Mouse (Mus musculus): ENCODE data around the gene Scfd2. TPM values are rescaled to one million over a fixed set of nuclear protein-coding genes. Genes with fewer than 3 reads are reported as not detected.

Scfd2 gene
- polyA plus RNA-seq, 1 experiment from 2014 or later = 14.6 TPM

GRCm38 (mm10) chr5:74277216-74277615 is 254.3 kb downstream of the Scfd2 start:
- Histone ChIP-seq H3K4me1 (peaks cover 7% of the 10 kb centered on the region; the same call in 1 of the 2 replicates), H3K9me3 (replicated peaks) (no peaks in the 10 kb centered on the region), H3K36me3 (no peaks in the 10 kb centered on the region), H3K27me3 (ENCODE audit: low read depth, poor library complexity, severe bottlenecking) (no peaks in the 10 kb centered on the region), H3K27ac (replicated peaks) (no peak overlapping the region), H3K4me3 (no peak overlapping the region)
- 89% methylated on average over 5 of the region's 5 CpGs for WGBS
- no peak for DNase-seq (ENCODE audit: low spot score)

- no peaks in the 10 kb centered on the region for H3K36me3 ChIP-seq
- no peaks in the 10 kb centered on the region for H3K27me3 ChIP-seq (ENCODE audit: low read depth, poor library complexity, severe bottlenecking)
- no peaks in the 10 kb centered on the region for H3K9me3 ChIP-seq (replicated peaks)
- 81% methylated on average over 3 of the region's 3 CpGs for WGBS
- DNase-seq (ENCODE audit: low spot score) = no peak
- H3K4me3 ChIP-seq = no peak overlapping the region
- peaks cover 7% of the 10 kb centered on the region; the same call in 1 of the 2 replicates for H3K4me1 ChIP-seq
- H3K27ac ChIP-seq (replicated peaks) = no peak overlapping the region
These were observed 258.2 kb downstream of the Scfd2 start for GRCm38 (mm10) chr5:74273313-74273712.

- Histone ChIP-seq H3K27me3 (ENCODE audit: low read depth, poor library complexity, severe bottlenecking) (no peaks in the 10 kb centered on the region), H3K4me3 (no peak overlapping the region), H3K4me1 (peaks cover 25% of the 10 kb centered on the region), H3K36me3 (no peaks in the 10 kb centered on the region), H3K27ac (replicated peaks) (no peak overlapping the region), H3K9me3 (replicated peaks) (no peaks in the 10 kb centered on the region)
- 71% methylated on average over 5 of the region's 5 CpGs for WGBS
- DNase-seq (ENCODE audit: low spot score) = no peak
These were observed 263.7 kb downstream of the Scfd2 start for GRCm38 (mm10) chr5:74267736-74268369.

- Histone ChIP-seq H3K9me3 (replicated peaks) (no peaks in the 10 kb centered on the region), H3K4me3 (no peak overlapping the region), H3K4me1 (peaks cover 25% of the 10 kb centered on the region), H3K27me3 (ENCODE audit: low read depth, poor library complexity, severe bottlenecking) (no peaks in the 10 kb centered on the region), H3K36me3 (no peaks in the 10 kb centered on the region), H3K27ac (replicated peaks) (no peak overlapping the region)
- DNase-seq (ENCODE audit: low spot score) = no peak
- 90% methylated on average over 1 of the region's 1 CpGs for WGBS
These were observed 264.4 kb downstream of the Scfd2 start for GRCm38 (mm10) chr5:74267196-74267595.

GRCm38 (mm10) chr5:74266476-74266819 is 265.1 kb downstream of the Scfd2 start:
- 80% methylated on average over 5 of the region's 5 CpGs for WGBS
- no peaks in the 10 kb centered on the region for H3K27me3 ChIP-seq (ENCODE audit: low read depth, poor library complexity, severe bottlenecking)
- no peak for DNase-seq (ENCODE audit: low spot score)

GRCm38 (mm10) chr5:74265601-74266475 is 265.7 kb downstream of the Scfd2 start:
- 61% methylated on average over 13 of the region's 13 CpGs for WGBS
- no peaks in the 10 kb centered on the region for H3K27me3 ChIP-seq (ENCODE audit: low read depth, poor library complexity, severe bottlenecking)
- no peak overlapping the region for H3K4me3 ChIP-seq
- peaks cover 30% of the 10 kb centered on the region for H3K4me1 ChIP-seq
- peak overlapping the region; percentile 69 for H3K27ac ChIP-seq (replicated peaks)
- no peaks in the 10 kb centered on the region for H3K9me3 ChIP-seq (replicated peaks)
- H3K36me3 ChIP-seq = no peaks in the 10 kb centered on the region
- no peak for DNase-seq (ENCODE audit: low spot score)

More at GRCm38 (mm10) chr5:74266476-74266819, 265.1 kb downstream of the Scfd2 start:
- H3K9me3 ChIP-seq (replicated peaks) = no peaks in the 10 kb centered on the region
- peak overlapping the region; percentile 69; the same call in 1 of the 2 replicates for H3K27ac ChIP-seq (replicated peaks)
- H3K4me3 ChIP-seq = no peak overlapping the region
- peaks cover 25% of the 10 kb centered on the region for H3K4me1 ChIP-seq
- no peaks in the 10 kb centered on the region for H3K36me3 ChIP-seq

GRCm38 (mm10) chr5:74265151-74265550 is 266.4 kb downstream of the Scfd2 start:
- no peaks in the 10 kb centered on the region for H3K27me3 ChIP-seq (ENCODE audit: low read depth, poor library complexity, severe bottlenecking)
- peaks cover 37% of the 10 kb centered on the region for H3K4me1 ChIP-seq
- no peak for DNase-seq (ENCODE audit: low spot score)
- WGBS = 70% methylated on average over 6 of the region's 6 CpGs
- peak overlapping the region; percentile 69 for H3K27ac ChIP-seq (replicated peaks)
- H3K9me3 ChIP-seq (replicated peaks) = no peaks in the 10 kb centered on the region
- no peaks in the 10 kb centered on the region for H3K36me3 ChIP-seq
- no peak overlapping the region for H3K4me3 ChIP-seq

GRCm38 (mm10) chr5:74264541-74264940 is 267.0 kb downstream of the Scfd2 start:
- no peak overlapping the region for H3K4me3 ChIP-seq
- H3K36me3 ChIP-seq = no peaks in the 10 kb centered on the region
- no peaks in the 10 kb centered on the region for H3K9me3 ChIP-seq (replicated peaks)
- peaks cover 40% of the 10 kb centered on the region for H3K4me1 ChIP-seq
- DNase-seq (ENCODE audit: low spot score) = no peak
- H3K27me3 ChIP-seq (ENCODE audit: low read depth, poor library complexity, severe bottlenecking) = no peaks in the 10 kb centered on the region
- WGBS = 85% methylated on average over 4 of the region's 4 CpGs
- no peak overlapping the region for H3K27ac ChIP-seq (replicated peaks)

- H3K9me3 ChIP-seq (replicated peaks) = no peaks in the 10 kb centered on the region
- WGBS = 77% methylated on average over 6 of the region's 6 CpGs
- no peak overlapping the region for H3K4me3 ChIP-seq
- H3K4me1 ChIP-seq = peaks cover 34% of the 10 kb centered on the region
- no peaks in the 10 kb centered on the region for H3K36me3 ChIP-seq
- no peaks in the 10 kb centered on the region for H3K27me3 ChIP-seq (ENCODE audit: low read depth, poor library complexity, severe bottlenecking)
- peak overlapping the region; percentile 46 for H3K27ac ChIP-seq (replicated peaks)
- no peak for DNase-seq (ENCODE audit: low spot score)
These were observed 270.5 kb downstream of the Scfd2 start for GRCm38 (mm10) chr5:74261016-74261415.

GRCm38 (mm10) chr5:74260378-74260809 is 271.2 kb downstream of the Scfd2 start:
- Histone ChIP-seq H3K27ac (replicated peaks) (peak overlapping the region; percentile 46), H3K27me3 (ENCODE audit: low read depth, poor library complexity, severe bottlenecking) (no peaks in the 10 kb centered on the region), H3K4me1 (peaks cover 28% of the 10 kb centered on the region), H3K4me3 (no peak overlapping the region), H3K9me3 (replicated peaks) (no peaks in the 10 kb centered on the region), H3K36me3 (no peaks in the 10 kb centered on the region)
- DNase-seq (ENCODE audit: low spot score) = no peak
- WGBS = 69% methylated on average over 9 of the region's 9 CpGs

- H3K4me3 ChIP-seq = no peak overlapping the region
- H3K4me1 ChIP-seq = peaks cover 23% of the 10 kb centered on the region
- no peaks in the 10 kb centered on the region for H3K27me3 ChIP-seq (ENCODE audit: low read depth, poor library complexity, severe bottlenecking)
- DNase-seq (ENCODE audit: low spot score) = no peak
- WGBS = 84% methylated on average over 4 of the region's 4 CpGs
- no peaks in the 10 kb centered on the region for H3K36me3 ChIP-seq
- no peak overlapping the region for H3K27ac ChIP-seq (replicated peaks)
- H3K9me3 ChIP-seq (replicated peaks) = no peaks in the 10 kb centered on the region
These were observed 274.9 kb downstream of the Scfd2 start for GRCm38 (mm10) chr5:74256705-74257104.

- Histone ChIP-seq H3K36me3 (no peaks in the 10 kb centered on the region), H3K9me3 (replicated peaks) (no peaks in the 10 kb centered on the region), H3K4me1 (peaks cover 24% of the 10 kb centered on the region), H3K27ac (replicated peaks) (no peak overlapping the region), H3K4me3 (no peak overlapping the region), H3K27me3 (ENCODE audit: low read depth, poor library complexity, severe bottlenecking) (no peaks in the 10 kb centered on the region)
- DNase-seq (ENCODE audit: low spot score) = no peak
- 89% methylated on average over 1 of the region's 1 CpGs for WGBS
These were observed 276.6 kb downstream of the Scfd2 start for GRCm38 (mm10) chr5:74254996-74255395.

- Histone ChIP-seq H3K27ac (replicated peaks) (no peak overlapping the region), H3K36me3 (no peaks in the 10 kb centered on the region), H3K9me3 (replicated peaks) (no peaks in the 10 kb centered on the region), H3K4me3 (no peak overlapping the region), H3K27me3 (ENCODE audit: low read depth, poor library complexity, severe bottlenecking) (no peaks in the 10 kb centered on the region), H3K4me1 (peaks cover 25% of the 10 kb centered on the region)
- WGBS = 76% methylated on average over 7 of the region's 7 CpGs
- DNase-seq (ENCODE audit: low spot score) = no peak
These were observed 277.7 kb downstream of the Scfd2 start for GRCm38 (mm10) chr5:74253724-74254328.

Data from midbrain, embryonic 10.5 days (tissue).